Mouse (Mus musculus) common myeloid progenitor, adult 5-6 weeks (primary cell): Measurements from ENCODE around the gene Nol6. TPM values are rescaled to one million over a fixed set of nuclear protein-coding genes. Genes with fewer than 3 reads are reported as not detected.

Source experiments
- ATAC-seq: replicated peaks from 2 replicates; pipeline ENCODE4 v1.8.0; 2016; ENCODE audit warnings: low read depth, mild to moderate bottlenecking, moderate TSS enrichment, inconsistent platforms; ENCODE audit not compliant: poor library complexity, severe bottlenecking
- total RNA-seq: library from RNA; stranded (forward); fragments of 200-1000, 187-1606 nt; gene quantifications from 2 replicates; pipeline ENCODE4 v1.2.3, GENCODE M21; 2017

The Nol6 gene
- 19.7 and 33.3 TPM in 2 replicates for total RNA-seq

DNA sequence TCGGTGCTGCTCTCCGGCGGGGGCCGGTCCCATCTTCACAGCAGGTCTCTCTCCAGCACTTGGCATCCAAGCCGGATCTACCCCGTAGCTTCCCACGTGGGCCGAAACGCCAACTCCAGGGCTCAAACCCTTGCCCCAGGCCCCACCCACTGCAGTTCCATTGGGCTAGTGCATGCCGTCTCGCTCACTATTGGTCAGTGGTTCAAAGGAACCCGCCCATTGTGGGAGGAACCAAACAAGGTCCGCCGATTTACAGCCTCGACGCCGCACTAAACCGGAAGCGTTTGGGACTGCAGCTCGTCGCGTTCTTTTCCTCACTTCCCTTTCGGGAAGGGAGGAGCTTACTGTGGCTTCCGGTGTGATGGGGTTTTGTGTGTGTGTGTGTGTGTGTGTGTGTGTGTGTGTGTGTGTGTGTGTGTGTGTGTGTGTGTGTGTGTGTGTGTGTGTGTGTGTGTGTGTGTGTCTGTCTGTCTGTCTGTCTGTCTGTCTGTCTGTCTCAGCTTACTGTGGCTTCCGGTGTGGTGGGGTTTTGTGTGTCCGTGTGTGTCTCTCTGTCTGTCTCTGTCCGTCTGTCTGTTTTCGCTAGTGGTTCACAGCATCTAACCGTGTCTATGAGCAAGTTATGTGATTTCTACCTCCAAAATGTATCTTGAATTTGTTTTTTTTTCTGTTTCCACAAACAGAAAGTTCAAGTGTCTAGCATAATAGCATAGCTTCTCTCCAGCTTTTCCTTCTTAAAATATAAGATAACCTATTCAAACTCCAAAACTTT lies at the start of gene Nol6:
Gene Nol6, minus strand, starts transcription at position 276 of the 772 bp plus-strand sequence.
- peak; percentile 99 for ATAC-seq

DNA sequence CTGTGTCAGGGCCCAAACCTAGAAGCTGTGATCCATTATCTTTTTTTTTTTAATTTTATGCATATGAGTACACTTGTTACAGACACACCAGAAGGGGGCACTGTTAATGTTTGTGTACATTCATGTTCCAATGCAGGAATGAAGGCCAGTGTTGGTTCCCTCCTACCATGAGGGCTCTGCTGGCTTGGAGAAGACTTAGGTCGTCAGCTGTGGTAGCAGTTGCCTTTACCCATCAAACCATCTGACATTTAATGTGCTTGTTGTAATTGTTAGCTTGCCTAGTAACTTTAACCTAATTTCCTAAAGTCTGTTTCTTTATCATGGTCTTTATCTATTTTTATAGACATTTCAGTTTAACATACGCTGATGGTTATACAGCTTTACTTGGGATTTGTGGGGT lies 46.7 kb upstream of the Nol6 start:
- ATAC-seq = no peak

DNA sequence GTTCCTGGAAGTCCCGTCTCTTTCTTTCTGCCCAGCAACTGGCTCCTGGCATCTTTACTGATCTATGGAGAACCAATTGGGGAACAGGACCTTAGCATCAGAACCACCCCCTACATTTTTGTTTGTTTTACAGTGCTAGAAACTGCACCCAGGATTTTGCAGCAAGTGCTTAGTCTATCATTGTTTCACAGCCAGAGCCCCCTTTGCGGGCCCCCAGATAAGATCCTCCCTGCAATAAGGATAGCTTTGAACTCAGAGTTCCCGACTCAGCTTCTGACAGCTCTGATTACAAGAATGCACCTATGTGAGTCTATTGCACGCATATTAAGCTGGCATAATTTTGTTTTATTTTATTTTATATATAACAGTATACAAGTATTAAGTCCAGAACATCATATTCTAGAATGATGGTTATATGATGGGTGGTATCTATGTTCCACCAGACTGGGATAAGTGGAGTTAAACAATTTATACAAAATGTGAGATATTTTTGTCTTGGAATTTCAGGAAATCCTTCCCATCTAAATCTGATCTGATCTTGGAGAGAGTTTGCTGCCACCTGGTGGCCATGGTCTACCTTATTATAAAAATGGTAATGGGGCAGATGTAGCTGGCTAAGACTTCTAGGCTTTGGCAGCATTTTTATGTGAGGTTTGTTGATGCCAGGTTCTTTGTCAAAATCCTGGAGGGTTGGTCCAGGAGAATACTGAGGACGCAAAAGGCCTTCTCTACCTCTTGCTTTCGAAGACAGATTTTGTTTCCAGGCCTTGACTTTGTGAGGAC lies 41.6 kb upstream of the Nol6 start:
- ATAC-seq = 0 out of 2 replicates have a peak, but pooled peaks have one; percentile 36

DNA sequence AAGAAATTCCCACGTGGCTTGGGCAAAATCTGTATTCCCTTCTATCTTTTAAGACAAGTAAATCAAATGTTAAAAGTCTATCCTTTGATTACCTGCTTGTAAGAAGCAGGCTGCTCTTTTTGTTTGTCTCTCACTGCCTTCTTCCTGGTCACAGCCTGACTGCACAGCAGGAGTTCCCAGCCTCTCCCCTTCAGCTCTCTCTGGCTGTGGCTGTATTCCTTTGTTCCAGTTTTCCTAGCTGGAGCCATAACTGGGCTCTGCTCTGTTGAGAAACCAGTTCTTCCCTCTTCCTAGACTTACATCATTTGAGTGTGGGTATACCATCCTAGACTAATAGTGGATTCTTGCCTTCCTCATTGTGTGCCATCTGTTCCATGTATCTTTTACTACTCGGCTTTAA lies 40.7 kb upstream of the Nol6 start:
- ATAC-seq = no peak

DNA sequence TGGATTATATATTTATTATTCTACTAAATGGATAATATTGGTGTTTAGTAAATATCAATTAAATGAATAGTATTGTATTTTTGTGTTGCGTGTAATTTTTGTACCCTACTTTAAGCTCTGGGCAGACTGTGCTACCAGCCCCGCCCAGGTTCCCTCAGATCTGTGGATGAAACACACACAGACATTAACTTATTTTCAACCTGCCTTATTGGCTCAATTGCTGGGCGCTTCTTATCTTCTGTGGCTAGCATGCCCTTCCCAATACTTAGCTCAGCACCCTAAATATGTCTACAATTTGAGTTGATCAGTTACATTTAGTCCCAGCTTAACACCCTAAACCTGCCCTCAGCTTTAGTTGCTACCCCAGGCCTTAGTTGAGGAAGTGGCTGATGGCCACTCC lies 37.0 kb upstream of the Nol6 start:
- ATAC-seq = no peak

DNA sequence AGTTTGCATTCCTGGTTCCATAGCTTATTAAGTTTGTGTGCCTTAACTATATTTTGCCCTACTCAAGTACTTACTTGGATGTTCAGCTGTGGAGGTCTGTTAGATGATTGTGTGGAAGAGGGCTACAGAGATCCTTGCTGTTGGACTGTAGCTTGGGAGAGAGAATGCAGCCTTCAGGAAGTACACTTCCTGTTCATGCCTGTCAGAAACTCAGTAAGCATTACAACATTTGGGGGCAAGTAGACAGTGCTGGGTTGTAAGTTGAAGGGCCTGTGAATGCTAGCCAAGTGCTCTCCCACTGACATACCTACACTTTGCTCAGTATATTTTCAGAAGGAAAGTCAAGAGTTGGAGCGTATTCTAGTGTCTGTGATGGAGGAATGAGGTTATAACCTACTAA lies 34.0 kb upstream of the Nol6 start:
- 0 out of 2 replicates have a peak, but pooled peaks have one; percentile 47 for ATAC-seq

DNA sequence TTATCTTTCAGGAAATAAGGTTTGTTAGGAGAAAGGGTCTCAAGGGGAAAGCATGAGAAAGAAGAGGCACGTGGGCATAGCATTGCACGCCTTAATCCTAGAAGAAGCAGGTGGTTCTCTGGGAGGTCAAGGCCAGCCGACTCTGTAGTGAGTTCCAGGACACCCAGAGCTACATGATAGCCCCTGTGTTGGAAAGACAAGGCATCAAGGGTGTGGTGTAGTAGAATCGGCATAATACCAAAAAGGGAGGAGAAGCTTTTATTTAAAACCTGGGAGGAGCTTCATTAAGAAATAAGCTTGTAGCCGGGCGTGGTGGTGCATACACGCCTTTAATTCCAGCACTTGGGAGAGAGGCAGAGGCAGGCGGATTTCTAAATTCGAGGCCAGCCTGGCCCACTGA lies 32.7 kb upstream of the Nol6 start:
- no peak for ATAC-seq

DNA sequence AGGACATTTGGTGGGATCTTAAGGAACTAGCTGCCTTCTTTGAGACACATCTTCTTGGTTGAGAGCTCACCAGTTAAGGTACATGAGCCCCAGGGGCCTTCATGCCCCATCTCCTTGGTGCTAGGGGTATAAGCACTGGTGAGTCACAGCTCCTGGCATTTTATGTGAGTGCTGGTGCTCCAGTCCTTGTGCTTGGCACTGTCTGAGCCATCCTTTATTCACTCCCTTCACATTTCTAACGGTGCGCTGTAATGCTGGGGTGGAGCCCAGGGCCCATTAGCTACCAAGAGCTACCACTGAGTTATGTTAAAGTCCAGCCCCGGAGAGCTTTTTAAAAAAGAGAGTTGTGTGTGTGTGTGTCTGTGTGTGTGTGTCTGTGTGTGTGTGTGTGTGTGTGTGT lies 28.9 kb upstream of the Nol6 start:
- ATAC-seq = no peak

DNA sequence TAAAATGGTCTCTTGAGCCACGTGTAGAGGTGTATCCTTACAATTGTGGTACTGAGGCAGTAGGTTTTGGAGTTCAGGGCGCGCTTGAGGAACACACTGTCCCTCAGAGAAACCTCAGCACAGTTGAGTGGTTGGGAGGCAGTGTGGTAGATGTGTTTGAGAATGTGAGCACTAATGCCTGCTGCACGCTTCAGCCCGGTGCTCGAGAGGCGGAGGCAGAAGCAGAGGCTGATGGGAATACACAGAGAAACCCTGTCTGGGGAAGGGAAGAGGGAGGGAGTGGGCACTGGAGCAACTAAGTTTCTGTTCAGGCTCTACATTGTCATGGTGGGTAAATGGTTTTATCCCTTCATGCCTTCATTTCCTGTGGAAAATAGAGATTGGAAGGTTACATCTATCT lies 26.9 kb upstream of the Nol6 start:
- no peak for ATAC-seq

DNA sequence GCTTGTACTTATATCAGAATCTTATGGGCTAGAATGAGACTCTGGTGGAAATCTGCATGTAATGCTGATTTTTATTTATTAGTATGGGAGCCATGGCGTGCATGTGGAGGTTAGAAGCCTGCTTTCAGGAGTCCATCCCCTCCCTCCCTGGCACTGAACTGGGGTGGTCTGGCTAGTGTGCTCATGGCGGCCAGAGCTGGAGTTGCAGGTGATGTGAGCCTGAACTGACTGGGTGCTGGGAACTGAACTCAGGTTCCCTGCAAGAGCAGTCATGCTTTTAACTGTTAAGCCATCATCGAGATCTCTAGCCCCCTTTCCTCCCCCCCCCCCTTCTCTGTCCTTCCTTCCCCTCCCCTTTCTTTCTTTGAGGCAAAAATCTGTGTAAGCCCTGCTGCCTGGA lies 25.6 kb upstream of the Nol6 start:
- ATAC-seq = no peak

DNA sequence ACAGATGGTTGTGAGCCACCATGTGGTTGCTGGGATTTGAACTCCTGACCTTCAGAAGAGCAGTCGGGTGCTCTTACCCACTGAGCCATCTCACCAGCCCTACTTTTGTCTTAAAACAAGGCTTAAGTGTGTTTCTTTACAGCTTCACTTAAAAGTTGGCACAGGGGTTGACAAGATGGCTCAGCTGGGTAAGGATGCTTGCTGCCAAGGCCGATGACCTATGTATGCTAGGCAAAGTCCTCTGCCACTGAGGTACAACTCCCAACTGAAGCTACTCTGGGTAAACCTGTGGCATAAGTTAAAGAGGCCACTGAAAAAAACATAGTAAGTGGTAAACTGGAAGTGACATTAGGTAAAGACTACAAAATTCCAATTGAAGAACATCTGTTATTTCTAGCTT lies 18.3 kb upstream of the Nol6 start:
- ATAC-seq = no peak

DNA sequence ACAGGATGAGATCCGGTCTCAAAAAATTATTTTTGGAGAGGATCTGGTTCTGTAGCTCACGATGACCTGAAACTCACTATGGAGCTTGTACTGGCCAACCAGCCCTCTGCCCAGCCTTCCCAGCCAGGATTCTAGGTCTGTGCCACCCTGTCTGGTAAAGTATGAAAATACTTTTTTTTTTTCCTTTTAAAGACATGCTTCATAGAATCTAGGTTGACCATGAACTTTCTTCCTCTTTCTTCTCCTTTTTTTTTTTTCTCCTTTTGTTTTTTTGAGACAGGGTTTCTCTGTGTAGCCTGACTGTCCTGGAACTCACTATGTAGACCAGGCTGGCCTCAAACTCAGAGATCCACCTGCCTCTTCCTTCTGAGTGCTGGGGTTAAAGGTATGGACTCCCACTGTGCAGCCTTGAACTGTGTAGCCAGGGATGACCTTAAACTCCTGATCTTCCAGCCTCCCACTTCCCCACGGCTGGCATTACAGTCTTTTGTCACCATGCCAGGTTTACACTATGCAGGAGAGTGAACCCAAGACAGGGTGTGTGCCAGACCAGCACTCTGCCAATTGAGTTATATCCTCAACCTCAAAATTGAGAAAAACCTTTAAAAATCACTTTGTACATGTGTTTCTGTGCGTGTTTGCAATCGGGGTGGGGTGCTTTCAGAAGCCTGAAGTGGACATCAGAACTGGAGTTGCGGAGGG lies 16.1 kb upstream of the Nol6 start:
- ATAC-seq = no peak

DNA sequence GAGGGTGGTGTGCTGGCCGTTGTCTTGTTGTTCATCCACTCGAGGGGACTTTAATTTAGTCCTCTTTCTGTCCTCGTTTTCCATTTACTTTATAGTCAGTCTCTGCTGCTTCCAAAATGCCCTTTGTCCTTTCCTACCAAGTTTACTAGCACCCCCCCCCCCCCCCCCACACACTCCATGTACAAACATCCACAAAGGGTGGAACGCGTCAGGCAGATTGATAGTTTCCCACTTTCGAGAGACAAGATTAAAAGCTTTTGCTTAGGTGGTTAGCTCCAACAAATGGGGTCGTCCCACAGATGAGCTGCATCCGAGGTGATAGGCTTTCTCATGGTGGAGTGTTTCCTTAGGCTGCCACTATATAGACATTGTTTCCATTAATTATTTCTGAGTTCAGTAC lies 12.6 kb upstream of the Nol6 start:
- no peak for ATAC-seq

DNA sequence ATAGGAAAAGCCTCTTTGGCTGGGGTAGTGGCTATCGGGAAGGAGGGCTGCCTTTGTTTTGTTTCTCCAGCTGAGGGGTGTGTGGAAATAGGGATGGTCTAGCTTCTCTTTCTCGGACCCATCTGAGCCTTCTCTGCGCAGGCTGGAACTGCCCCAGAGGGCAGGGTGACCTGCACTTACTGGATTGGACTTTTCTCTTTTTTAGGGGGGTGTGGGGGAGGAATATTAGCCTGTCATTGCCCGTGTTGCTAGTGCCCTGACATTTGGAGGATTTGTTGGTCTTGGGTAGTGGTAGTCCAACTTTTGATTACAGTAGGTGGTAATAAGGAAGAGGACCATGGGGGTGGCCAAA lies 12.2 kb upstream of the Nol6 start:
- peak; percentile 9; the same call in 1 of the 2 replicates for ATAC-seq

DNA sequence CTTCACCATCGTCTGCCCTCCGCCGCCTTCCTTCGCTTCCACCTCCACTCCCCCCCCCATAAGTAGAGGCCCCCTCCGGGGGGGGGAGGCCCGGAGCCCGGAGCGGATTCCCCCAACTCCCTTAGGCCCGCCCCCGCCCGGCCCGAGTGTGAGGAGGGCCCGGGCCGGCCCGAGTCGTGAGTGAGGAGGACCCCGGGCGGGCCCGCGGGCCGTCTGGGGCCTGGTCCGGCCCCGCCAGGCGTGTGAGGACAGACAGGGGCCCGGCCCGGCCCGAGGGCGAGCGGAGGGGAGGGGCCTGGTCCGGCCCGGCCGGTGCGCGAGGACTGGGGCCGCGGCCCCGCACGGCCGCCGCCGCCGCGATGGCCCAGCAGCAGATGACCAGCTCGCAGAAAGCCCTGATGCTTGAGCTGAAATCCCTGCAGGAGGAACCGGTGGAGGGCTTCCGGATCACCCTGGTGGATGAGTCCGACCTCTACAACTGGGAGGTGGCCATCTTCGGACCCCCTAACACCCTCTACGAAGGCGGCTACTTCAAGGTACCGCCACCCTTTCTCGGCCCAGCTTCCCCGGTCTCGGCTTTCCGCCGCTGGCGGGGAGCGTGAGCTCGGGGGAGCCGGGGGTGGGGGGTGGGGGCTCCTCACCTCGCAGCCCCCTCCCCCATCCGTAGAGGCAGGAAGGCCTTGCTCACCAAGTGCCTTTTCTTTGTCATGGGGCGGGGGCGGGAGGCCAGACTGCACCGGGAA lies 11.6 kb upstream of the Nol6 start, which contains the start of gene Ube2r2:
Gene Ube2r2, plus strand, starts transcription at position 33 of the 743 bp plus-strand sequence.
- ATAC-seq = peak; percentile 50

DNA sequence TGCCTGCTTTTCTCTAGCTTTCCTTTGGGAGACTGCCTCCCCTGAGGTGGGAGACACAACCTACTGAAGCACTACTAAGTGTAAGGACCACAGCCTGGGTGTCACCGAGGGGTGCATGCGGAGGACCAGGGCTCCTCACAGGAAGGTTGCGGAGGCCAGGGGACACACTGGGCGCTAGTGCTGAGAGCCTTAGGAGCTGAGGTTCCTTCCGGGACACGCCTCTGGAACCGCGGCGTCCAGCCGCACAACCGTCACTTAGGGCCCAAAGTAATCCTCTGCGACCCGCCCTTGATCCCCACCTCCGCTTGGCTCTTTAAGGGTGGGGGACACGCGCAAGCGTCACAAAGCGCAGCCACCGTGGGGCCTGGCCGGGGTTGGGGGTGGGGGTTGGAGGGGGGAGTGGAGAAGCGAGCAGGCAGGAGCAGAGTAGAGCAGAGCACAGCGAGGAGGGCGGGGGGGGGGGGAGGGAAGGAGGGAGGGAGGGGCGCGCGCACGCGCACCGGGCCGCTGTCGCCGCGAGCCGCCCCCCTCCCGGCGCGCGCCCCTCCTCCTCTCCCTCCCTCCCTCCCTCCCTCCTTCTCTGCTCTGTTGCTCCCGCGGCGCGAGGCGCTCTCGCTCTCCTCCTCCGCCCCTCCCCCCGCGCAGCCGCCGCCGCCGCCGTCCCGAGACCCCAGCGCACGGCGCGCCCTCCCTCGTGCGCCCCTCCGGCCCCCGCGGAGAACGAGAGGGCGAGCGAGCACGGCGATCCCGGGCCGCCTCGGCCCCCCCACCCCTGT lies 10.9 kb upstream of the Nol6 start:
- peak; percentile 81 for ATAC-seq

DNA sequence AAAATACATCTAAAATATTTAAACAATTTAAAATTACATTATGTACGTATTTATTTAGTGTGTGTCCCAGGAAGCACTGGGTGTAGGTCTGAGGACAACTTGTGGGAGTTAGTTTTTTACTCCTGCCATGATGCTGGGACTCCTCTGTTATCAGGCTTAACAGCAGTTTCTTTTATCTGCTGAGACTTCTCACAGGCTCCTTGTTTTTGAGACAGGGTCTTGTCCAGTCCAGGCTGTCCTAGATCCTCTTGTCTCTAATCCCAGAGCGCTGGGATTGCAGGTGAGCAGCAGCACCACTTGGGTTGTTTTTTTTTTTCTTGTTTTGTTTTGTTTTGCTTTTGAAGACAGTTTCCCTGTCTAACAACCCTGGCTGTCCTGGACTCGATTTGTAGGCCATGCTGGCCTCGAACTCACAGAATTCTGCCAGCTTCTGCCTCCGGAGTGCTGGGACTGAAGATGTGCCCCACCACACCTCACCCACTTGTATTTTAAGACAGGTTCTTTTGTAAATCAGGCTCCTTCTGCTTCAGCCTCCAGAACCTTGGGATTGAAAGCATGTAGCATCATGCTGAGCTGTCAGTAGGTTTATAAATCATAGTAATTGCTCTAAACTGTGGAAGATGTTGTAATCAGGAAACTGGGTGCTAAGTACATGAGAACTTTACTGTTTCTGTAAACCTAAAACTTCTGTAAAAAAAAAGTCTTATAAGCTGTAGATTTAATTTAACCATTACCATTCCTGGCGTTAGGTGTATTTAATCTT lies 9.5 kb upstream of the Nol6 start:
- ATAC-seq = no peak

DNA sequence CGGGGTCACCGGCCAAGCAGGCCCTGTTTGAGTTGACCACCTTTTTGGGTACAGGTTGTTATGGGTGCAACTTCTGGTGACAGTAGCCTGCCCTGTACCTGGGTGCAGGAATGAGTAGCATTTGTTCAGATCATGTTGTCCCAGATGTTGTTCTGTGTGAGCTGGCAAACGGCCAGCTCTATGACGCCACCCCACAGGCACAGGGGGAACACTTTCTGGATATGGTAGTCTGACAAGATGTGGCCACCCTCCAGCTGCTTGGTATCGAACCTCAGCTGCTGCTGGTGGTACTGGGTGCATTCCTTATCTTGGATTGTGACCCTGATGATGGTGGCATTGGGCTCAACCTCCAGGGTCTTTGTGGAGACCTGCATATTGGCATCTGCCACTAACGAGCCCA lies 8.2 kb upstream of the Nol6 start:
- ATAC-seq = no peak

DNA sequence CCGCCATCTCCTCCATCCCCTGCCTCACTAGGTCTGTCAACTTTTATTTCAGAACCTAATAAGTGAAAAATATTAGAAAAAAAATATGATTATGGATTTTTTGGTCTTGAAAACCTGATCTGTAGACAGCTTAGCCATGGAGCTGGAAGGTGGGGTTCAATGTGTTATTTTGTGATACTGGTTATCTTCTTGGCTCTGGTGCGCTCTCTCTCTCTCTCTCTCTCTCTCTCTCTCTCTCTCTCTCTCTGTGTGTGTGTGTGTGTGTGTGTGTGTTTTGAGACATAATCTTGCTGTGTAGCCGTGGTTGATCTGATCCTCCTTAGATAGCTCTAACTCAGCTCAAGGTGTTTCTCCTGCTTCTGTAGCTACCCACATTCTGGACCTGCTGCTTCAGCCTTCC lies 5.6 kb upstream of the Nol6 start:
- ATAC-seq = no peak
